Comparison of ENCODE assay signal across 14 mouse cellular contexts in genomic region chr11:62996522-62996898, GRCm38 (mm10). TPM values are rescaled to one million over a fixed set of nuclear protein-coding genes. Genes with fewer than 3 reads are reported as not detected.
DNase-seq lines count a peak whose midpoint lies in the region; ATAC-seq and TF ChIP-seq lines count a peak whose summit lies in the region.
"Had no signal": no experiment of that assay in that cellular context is flagged by ENCODE, and none has a peak within 500 bp of the region (broad histone marks: within the 10 kb centered on the region; RNA-seq: fewer than 3 reads in every experiment).

No protein-coding gene starts in this region.

- no peaks in the 10 kb centered on the region for H3K9me3 ChIP-seq in heart, embryonic 13.5 days
- H3K9me3 ChIP-seq in lung, postnatal 0 days (ENCODE audit: low read length), result no peaks in the 10 kb centered on the region
- H3K9me3 ChIP-seq: hindbrain, embryonic 10.5 days had no signal

- WGBS in heart, embryonic 13.5 days, result 55% methylated on average over 4 of the region's 4 CpGs
- WGBS in lung, postnatal 0 days, result 26% methylated on average over 4 of the region's 4 CpGs

- TF ChIP-seq EP300 in lung, postnatal 0 days (IDR thresholded peaks at IDR 0.05), result peak; percentile 79; the same call in 1 of the 2 replicates

- no peak overlapping the region for H3K9ac ChIP-seq in heart, embryonic 13.5 days
- no peak overlapping the region for H3K9ac ChIP-seq in lung, postnatal 0 days (replicated peaks; ENCODE audit: low read depth)
- H3K9ac ChIP-seq: liver, embryonic 14.5 days had no signal

- no peak for ATAC-seq in heart, embryonic 13.5 days (ENCODE audit: extremely low read depth, insufficient number of reproducible peaks, low FRiP score, low TSS enrichment)
- ATAC-seq in lung, postnatal 0 days, result peak; percentile 72
- ATAC-seq: intestine, postnatal 0 days had no signal

- peak; percentile 43 to 52 for DNase-seq in adrenal gland, adult (ENCODE audit: inconsistent age in 2 of 2, low spot score in 1 of 2)
- DNase-seq in adrenal gland, postnatal 25 days, result no peak
- no peak for DNase-seq in heart, postnatal 4 days
- peak; percentile 92 for DNase-seq in R1 (ENCODE audit: low read depth, low spot score)
- DNase-seq in lung, postnatal 0 days (ENCODE audit: low spot score), result peak; percentile 81
- DNase-seq in gastrocnemius, postnatal 14 days, result no peak
- no peak for DNase-seq in spleen, postnatal 36 days (ENCODE audit: low spot score in 2 of 2)
- DNase-seq: thymus, postnatal 25 days had no signal

- H3K4me3 ChIP-seq in heart, embryonic 13.5 days, result no peak overlapping the region
- H3K4me3 ChIP-seq in lung, postnatal 0 days (ENCODE audit: low read depth, low read length), result no peak overlapping the region
- H3K4me3 ChIP-seq: hindbrain, embryonic 10.5 days had no signal

- no peaks in the 10 kb centered on the region for H3K27me3 ChIP-seq in heart, embryonic 13.5 days (replicated peaks)
- no peaks in the 10 kb centered on the region for H3K27me3 ChIP-seq in lung, postnatal 0 days (replicated peaks; ENCODE audit: insufficient read depth, low read length)

- intact Hi-C loops in gastrocnemius, postnatal 14 days (cut with DNase I; ENCODE audit: low total_unique reads), result loop anchor here (10.0 kb wide), 1 partner anchor 72 kb away; no protein-coding TSS in a partner anchor

- H3K27ac ChIP-seq in heart, embryonic 13.5 days (replicated peaks), result peak overlapping the region; percentile 86
- H3K27ac ChIP-seq in lung, postnatal 0 days (ENCODE audit: low read length), result peak overlapping the region; percentile 87
- H3K27ac ChIP-seq: hindbrain, embryonic 10.5 days; liver, embryonic 14.5 days had no signal

- no peak overlapping the region for H3K4me2 ChIP-seq in heart, embryonic 13.5 days
- no peak overlapping the region for H3K4me2 ChIP-seq in lung, postnatal 0 days (replicated peaks; ENCODE audit: low read depth, low read length)

- no peaks in the 10 kb centered on the region for H3K36me3 ChIP-seq in heart, embryonic 13.5 days
- no peaks in the 10 kb centered on the region for H3K36me3 ChIP-seq in lung, postnatal 0 days (ENCODE audit: insufficient read depth, low read length)
- H3K36me3 ChIP-seq: hindbrain, embryonic 10.5 days had no signal

- H3K4me1 ChIP-seq in heart, embryonic 13.5 days, result peaks cover 42% of the 10 kb centered on the region
- H3K4me1 ChIP-seq in lung, postnatal 0 days (ENCODE audit: insufficient read depth, low read depth, low read length), result peaks cover 25% of the 10 kb centered on the region

- TF ChIP-seq CTCF in lung, postnatal 0 days (IDR thresholded peaks at IDR 0.05), result no peak

RNA-seq across cellular contexts. Expression of gene Cdrt4, which starts 45.5 kb away (rescaled TPM):
- not detected in 2 replicates for total RNA-seq in adrenal gland, postnatal 25 days (2021)
- polyA plus RNA-seq in heart, embryonic 13.5 days (2015; fragmentation: Nextera tagmentation; extraction: Ambion mirVana), result not detected in 2 replicates
- total RNA-seq in heart, postnatal 4 days (2021), result under 1 TPM in 1 of 2 experiments, not detected in 1; 0.38 TPM
- 0.23 TPM in 1 of 2 replicates, not detected in the other for polyA plus RNA-seq in lung, postnatal 0 days (2015; fragmentation: Nextera tagmentation; extraction: Ambion mirVana)
- total RNA-seq in gastrocnemius, postnatal 14 days (2021), result not detected
- total RNA-seq: common myeloid progenitor, adult 5-6 weeks; layer of hippocampus, adult 18-20 months had no signal
- polyA plus RNA-seq: intestine, postnatal 0 days; liver, embryonic 14.5 days had no signal

Comparison
In these comparisons a context has a peak if more than half of its experiments do, and no peak if none do; other contexts are left out.
1. DNase-seq: peak in adrenal gland, adult (2 of 2), R1 (single experiment) and lung, postnatal 0 days (single experiment); none in adrenal gland, postnatal 25 days (single experiment), heart, postnatal 4 days (single experiment), gastrocnemius, postnatal 14 days (single experiment) and spleen, postnatal 36 days (0 of 2).